Mouse (Mus musculus) adrenal gland, adult (tissue): ENCODE results near the gene B3glct.
A peak's percentile ranks its signal among the peaks of the same experiment; 100 is the strongest.

ENCODE experiments used
- DNase-seq, 2 experiments: peaks; one replicate each; pipeline ENCODE4 v3.0.0; 2022 to 2023; ENCODE audit warnings: low spot score in 1 of 2; ENCODE audit not compliant: inconsistent age in 2 of 2

B3glct gene

DNA sequence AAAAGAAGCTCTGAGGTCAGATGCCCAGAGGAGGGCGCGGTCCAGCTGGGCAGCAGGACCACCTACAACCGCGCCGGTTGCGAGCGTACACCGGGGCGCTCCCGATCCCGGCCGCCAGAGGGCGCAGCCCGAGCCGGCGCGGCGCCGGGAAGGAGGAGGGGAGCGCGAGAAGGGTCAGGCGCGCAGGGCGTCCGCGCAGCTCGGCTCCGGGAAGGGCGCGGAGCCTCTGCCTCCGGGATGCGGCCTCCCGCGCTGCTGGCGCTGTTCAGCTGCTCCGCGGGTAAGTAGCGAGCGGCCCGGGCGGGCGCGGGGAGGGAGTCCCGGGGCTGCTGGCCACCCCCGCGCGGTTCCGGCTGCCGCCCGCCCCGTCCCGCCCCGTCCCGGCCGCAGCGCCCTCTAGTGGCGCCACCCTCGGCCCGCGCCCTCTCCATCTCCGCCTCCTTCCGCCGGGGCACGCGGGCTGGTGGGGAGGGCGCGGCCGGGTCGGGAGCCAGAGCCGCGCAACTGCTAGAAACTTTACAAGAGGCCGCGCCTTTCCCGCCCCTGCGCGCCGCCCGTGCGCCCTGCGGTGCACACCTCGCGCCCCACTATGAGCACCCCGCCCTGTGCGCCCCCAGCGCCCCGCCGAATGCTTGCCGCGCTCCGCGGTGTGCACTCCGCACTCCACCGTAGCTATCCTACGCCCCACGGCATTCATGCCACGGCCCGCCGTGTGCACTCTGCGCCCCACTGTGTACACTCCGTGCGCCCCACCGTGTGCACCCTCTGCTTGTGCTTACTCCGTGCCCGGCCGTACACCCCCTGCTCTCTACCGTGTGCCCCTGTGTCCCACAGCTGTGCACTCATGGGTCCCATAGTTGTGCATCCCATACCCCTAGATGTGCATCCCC lies at the start of gene B3glct:
TSS of gene B3glct (plus strand) at position 131 of the 890 bp plus-strand sequence.
- DNase-seq = peak; percentile 89 to 96

DNA sequence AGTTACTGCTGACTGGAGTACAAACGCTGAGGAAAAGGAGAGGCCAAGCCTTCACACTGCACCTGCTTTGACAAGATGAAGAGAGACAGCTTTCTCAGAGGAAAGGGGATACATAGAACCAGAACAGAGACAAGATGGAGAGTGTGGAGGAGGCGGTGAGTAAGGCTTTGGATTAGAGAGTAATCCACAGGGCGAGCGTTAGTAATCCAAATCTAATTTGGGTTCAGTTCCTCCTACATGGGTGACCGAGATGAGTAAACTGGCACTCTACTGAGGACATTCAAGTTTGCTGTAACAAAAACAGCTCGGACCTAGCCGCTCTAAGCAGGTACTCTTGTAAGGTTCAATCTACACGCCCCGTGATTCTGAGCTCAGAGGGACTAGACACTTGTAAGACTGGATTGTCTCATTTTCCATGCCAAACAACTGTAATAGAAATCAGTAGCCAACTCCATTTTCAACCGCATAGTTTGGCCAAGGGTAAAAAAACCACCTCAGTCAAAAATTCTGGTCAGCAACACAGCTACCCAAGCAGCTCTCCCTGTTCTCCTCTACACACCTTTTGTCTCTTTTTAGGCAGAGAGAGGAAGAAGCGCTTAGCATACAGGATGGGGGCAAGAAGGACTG lies 43.5 kb upstream of the B3glct start:
- peak in 1 of 2 experiments; percentile 57 for DNase-seq

DNA sequence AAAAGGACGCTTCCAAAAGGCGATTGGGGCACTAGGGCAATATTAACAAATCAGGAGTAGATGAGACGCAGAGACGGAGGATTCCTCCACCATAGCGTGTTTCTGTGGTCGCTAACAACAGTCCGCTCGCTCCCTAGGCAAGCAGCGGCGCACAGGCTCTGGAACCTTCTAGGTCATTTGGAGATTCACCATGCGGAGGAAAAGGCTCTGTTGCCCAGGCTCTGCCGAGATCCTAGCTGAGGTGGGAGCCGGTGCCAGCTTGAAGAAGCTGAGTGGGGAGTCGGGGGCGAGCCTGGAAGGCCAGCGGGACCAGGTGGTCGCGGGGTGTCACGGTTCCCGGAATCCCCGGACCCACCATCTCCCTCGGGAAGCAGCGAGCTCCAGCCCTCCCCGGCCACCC lies 42.5 kb upstream of the B3glct start:
- no peak for DNase-seq

DNA sequence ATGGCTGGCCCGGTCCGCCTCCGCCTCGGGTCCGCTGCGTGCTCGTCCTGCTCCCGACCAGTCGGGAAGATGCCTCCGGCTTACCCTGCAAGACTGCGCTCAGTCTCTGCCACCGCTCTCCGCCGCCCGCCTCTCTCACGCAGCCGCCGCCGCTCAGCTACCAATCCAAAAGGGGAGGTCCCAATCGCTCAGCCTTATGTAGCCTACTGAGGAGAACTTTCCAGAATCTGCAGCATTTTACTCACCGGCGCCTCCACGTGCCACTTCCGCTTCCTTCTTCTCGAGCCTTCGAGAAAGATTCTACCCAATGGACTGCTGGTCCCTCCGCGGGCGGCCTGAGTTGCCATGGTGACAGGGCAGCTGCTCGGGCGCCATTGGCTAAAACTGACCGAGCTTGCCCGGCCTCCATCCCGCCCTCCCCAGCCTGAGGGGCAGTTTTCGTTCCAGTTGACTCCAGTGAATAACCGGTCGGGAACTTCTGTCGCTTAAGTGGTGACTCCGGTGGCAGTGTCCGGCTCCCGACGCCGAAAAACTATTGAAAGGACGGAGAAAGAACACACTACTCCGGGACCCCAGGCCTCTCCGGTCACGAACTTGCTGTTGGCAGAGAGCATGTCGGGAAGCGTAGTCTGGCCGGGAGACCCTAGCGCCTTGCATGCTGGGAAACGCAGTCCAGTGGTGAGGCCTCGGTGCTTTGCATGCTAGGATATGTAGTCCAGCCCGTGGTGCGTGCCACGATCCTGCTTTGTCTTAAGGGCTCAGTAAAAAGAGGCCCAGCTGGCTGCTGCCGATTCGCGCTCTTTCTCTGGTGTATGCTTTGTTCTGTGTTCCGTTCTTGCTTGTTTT lies 41.7 kb upstream of the B3glct start, which contains the start of gene Hsph1:
TSS of gene Hsph1 (minus strand) at position 302 of the 846 bp plus-strand sequence.
- peak; percentile 99 to 100 for DNase-seq

DNA sequence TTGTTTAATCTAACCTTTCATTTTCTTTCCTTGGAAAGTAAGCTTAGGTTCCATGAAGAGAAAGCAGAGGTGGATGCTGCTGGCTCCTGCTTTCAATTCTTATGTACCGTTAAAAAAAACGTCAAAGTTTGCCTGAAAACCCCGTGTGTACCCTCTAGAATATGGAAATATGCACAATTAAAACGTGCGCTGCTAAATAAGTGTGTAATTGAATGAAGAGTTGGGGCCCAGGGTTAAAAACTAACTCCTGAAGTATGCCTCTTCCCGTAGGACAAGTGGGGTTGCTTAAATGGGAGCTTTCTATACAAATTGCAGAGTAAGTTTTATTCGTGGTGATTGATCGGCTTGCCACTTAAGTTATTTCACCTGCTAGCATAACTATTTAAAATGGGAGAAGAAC lies 40.7 kb upstream of the B3glct start:
- DNase-seq = peak in 1 of 2 experiments; percentile 41

DNA sequence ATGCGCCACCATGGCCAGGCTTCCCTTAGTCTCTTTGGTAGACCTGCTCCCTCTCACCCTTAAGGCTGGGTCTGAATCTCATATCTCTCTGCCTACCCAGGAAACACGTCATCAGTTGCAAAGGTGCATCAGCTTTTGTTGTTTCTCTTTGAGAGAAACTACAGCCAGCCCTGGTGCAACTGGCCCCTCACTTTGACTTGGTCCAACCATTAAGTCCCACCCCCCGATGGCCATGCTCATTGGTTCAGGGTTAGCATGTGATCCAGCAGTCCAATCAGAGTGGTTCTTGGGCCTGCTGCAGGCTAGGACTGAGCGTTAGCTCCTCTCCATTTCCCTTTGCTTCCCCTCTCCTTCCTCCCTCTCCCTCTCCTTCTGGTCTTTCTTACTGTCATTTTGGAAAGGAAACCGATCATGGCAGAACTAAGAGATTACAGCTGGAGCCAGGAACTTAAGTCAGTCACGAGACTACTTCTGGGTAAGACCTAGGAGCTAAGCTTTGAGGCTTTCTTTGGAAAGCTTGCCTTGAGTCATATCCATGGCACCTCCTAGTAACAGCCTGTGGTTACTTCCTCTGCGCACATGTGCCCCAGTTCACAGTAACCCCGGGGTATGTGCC lies 36.6 kb upstream of the B3glct start:
- no peak for DNase-seq

DNA sequence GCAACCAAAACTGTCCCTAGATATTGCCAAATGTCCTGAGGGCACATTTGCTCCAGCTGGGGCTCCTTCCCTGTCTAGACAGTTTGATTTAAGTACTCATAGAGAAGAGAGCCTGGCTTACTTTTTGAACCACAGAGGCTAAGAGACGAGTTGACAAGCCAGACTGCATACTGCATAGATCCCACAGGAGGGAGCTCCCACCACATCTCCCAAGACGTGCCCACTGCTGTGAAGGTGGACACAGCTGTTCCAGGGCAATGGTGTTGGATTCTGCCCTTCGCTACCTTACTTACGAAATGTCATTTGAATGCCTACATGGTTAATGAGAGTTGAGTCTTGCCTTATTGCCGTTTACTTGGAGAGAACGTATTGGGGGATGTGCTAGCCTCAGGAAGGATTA lies 35.7 kb upstream of the B3glct start:
- DNase-seq = peak in 1 of 2 experiments; percentile 30

DNA sequence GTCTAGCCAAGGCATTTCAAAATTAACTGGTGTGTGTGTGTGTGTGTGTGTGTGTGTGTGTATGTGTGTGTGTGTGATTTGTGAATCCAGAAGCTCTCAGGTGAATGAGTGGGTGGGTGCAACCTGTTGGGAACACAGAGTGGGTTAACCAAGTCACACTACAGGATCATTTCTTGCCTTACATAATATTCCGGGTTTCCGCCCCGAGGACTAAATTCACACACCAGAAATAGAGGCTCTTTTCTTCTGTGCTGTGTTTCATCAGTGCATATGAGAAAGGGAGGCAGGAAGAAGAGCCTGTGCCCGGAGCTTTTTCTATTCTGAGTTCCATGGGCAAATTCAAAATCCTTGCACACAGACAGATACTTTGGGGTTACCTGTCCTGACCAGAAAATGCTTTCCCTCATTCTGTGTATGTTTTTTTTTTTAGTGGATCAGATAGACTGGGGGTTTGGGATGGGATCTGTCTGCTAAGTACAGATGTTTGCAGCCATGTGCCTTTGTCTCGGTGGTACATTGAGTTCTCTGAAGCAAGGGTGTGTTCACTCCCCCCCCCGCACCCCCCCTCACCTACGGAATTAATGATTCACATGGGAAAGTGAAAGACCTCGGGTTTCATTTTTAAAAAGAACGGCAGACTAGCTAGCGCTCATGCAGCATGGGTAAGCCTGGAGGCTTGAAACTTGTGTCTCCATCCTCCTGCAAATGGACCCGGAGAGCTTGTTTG lies 35.1 kb upstream of the B3glct start:
- no peak for DNase-seq

DNA sequence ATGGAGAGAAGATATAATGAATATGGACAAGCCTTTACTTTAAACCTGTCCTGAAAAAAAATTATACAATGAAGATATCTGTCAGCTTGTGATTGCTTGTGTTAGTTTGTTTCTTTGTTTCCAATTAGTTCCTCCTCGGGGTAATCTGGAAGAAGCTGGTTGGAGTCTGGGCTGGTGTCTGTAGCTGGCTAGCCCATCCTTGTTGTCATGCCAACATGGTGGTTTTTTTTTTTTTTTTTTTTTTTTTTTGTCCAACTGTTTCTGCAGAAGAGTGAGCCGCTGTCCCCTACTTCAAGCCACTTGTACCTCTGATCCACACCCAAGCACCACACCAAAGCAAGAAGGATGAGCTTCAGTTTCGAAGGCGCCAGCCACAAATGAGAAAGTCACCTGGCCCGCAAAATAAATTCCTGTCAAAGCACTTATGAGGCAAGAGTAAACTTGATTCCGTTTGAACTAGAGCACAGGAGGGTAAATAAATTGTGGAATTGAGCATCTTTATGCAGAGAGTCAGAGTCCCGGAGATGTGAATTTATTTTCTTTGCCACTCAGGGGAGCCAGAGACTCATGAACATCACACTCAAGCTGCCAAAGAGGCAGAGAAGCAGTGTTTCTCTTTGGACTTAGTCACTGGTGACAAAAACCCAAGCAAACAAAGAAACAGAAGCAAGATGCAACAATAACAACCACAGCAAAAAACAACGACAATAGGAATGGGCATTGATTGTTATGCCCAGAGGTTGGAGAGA lies 30.5 kb upstream of the B3glct start:
- DNase-seq = peak in 1 of 2 experiments; percentile 62

DNA sequence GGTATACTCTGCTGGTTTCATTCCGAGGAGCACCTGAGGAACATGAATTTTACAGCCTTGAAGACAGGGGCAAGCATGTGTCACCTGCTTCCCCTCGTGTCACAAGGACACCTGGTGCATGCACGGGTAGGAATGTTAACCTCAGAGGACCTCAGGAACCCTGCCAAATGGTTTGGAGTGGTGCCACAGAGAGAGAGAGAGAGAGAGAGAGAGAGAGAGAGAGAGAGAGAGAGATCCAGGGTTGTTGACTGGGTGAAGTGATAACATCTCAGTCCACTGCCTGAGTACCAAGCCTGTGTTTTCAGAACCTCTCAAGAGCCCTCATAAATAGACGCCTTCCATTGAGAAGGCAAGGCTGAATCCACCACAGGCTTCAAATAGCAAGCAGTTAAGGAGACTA lies 29.8 kb upstream of the B3glct start:
- DNase-seq = peak in 1 of 2 experiments; percentile 45

DNA sequence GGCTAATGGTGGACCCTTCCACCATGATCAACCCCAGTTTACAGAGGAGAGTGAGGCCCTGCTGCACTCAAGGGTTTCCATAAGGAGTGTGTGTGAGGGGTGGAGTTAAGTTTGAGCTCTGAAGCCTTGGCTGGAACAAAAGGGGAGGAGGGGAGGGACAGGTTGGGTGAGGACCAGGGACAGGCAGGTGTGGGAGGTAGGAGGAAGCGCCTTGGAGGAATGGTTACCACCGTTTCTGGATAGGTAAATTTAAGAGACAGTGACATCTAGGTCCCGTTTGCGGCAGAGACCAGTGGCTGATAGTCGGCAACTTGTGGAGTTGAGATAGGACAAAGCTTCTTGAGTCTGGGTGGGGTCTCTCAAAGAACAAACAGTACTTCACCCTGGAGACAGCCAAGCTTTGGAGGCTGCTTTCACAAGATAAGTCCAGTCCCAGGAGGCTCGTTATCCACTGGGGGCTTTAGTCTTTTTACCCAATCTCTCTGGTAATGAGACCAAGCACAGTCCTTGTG lies 29.1 kb upstream of the B3glct start:
- peak in 1 of 2 experiments; percentile 30 for DNase-seq

DNA sequence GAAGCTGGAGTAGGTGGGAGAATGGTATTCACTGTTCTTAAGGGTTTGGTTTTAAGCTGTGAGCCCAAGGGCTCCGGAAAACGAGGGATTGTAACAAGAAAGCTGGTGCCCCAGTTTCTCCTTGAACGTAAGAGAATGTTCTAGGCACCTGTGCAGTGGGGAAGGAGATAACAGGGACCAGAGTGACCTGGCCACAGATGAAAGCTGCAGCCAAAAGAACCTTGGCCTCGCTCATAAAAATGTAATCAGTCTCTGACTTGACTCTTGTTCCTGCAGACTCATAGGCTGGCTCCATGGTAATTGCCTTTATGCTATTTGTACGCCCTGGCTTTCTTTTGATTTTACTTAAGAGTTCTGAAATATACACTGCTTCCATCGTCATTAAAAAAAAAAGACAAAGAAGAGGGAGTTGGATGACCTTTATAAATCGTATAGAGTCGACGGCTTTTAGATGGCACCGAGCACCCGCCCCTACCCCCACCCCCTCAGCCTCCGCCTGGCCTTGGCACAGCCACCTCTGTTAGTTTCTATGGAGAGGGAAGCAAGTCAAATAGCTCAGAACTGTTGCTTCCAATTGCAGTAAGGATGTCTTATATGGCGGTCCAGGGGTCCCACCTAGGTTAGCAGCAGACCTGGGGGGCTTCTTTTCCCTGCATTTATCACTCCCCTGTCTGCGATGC lies 28.4 kb upstream of the B3glct start:
- DNase-seq = peak; percentile 68 to 77

DNA sequence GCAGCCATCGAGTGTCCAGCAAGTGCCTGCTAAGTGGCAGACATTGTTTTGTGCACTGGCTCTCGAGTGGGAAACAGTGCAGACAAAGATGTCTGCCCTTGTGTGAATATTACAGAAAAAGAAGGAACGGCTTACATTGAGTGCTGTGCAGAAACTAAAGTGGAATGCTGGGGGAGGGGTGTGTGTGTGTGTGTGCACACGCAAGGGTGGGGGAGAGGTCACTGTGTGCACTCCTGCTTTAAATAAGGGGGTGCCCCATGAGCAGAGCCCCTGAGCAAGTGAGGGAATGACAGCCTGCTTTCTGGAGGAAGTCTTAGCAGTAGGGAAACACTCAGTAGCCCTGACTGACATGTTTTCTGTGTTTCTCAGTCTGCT lies 27.9 kb upstream of the B3glct start:
- no peak for DNase-seq

DNA sequence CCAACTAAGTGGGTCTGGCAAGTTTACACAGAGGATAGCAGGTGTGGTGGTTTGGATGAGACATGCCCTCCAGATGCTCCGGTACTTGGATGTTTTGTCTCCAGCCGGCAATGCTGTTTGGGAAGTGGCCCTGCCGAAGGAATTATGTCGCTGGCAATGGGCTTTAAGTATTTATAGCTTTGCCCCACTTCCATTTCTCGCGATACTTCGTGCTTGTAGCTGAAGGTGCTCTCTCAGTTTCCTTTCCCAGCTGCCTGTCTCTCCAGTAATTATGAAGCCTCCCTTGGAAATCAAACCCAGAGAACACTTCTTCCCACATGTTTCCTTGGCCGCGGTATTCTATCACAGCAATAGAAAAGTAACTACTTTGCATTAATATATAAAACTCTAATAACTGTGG lies 22.4 kb upstream of the B3glct start:
- DNase-seq = no peak

DNA sequence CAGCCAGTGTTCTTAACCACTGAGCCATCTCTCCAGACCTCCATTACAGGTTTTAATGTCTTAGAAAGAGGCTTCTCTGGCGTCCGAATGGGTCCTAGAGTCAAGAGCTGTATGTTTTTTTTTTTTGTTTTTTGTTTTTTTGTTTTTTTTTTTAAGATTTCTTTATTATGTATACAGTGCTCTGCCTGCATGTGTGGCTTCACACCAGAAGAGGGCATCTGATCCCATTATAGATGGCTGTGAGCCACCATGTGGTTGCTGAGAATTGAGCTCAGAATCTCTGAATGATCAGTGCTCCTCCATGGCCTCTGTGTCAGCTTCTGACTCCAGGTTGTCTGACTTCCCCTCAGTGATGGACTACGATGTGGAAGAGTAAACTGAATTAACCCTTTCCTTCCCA lies 20.0 kb upstream of the B3glct start:
- DNase-seq = no peak

DNA sequence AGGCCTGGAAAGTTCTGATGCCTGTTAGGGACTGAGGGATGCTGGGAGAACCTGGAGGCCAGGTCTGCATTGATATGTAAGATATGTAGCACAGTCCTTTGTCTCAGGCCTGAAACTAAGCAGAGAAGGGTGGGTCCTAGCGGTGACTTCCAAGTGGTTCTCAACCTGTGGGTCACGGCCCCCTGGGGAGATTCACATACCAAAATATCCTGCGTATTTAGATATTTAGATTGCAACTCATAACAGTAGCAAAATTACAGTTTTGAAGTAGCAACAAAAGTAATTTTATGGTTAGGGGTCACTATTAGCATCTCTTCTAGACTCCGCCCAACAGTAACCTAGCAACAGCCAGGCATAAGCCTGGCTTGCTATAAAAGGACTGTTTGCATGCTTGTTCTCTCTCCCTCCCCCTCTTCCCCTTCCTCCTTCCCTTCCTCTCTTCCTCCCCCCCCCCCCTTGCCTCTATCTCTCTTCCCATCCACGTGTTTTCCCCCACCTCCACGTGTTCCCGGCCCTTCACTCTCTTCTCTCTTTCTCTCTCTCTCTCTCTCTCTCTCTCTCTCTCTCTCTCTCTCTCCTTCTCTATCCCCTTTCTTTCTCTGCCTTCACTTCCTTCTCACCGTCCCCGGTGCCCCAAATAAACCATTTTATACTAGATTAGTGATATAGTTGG lies 19.2 kb upstream of the B3glct start:
- no peak for DNase-seq

DNA sequence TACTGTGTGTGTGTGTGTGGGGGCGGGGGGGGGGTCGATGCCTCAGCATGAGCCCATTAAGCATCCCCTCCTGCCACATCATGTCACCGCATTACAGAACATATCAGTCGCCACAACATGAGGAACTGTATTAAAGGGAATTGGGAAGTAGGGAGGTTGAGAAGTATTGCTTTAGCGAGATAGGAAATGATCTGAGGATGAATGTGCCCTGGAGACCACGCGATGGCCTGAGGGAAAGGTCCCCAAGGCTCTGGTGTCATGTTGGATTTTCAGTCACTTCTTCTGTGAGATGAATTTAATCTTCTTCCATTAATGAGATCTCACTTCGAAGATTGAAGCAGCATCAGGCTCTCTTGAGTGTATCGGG lies 18.6 kb upstream of the B3glct start:
- DNase-seq = no peak

DNA sequence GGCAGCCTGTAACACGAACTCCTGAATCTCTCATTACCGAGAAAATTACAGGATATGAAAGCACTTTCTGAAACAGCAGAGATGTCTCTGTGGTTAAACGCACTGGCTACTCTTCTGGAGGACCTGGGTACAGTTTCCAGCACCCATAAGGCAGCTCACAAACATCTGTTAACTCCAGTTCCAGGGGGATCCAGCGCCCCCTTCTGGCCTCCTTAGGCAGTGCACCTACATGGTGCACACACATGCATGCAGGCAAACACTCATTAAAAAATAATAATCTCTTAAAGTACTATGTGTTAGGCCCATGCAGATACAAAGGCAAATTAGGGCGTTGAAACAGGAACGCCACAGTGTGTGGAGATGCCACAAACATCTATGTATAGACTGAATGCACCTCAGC lies 16.6 kb upstream of the B3glct start:
- no peak for DNase-seq
